Mouse (Mus musculus) kidney, adult 2 months (tissue): ENCODE data around the gene Bmpr1a. TPM values are rescaled to one million over a fixed set of nuclear protein-coding genes. Genes with fewer than 3 reads are reported as not detected.

Source experiments
- DNase-seq: peaks from one replicate; pipeline ENCODE4 v3.0.0; 2021
- H3K27ac ChIP-seq: fragments of 200-500 bp; 2 replicates; pipeline ENCODE4 v1.5.1; 2012; ENCODE audit warnings: low read depth, low read length, control low read depth, inconsistent platforms; ENCODE audit not compliant: insufficient read depth
- H3K27me3 ChIP-seq: fragments of 200-500 bp; replicated peaks from 2 replicates; pipeline ENCODE4 v1.6.1; 2012; ENCODE audit warnings: mild to moderate bottlenecking, moderate library complexity, low read length, inconsistent platforms; ENCODE audit not compliant: control insufficient read depth, insufficient read depth
- H3K36me3 ChIP-seq: fragments of 200-500 bp; 2 replicates; pipeline ENCODE4 v1.6.1; 2012; ENCODE audit warnings: mild to moderate bottlenecking, moderate library complexity, low read length, inconsistent platforms; ENCODE audit not compliant: control insufficient read depth, insufficient read depth
- H3K4me1 ChIP-seq: fragments of 200-500 bp; 2 replicates; pipeline ENCODE4 v1.6.1; 2011; ENCODE audit warnings: low read length; ENCODE audit not compliant: control insufficient read depth, insufficient read depth
- H3K4me3 ChIP-seq: fragments of 200-500 bp; 2 replicates; pipeline ENCODE4 v1.5.1; 2011; ENCODE audit warnings: mild to moderate bottlenecking, low read depth, low read length, control low read depth; ENCODE audit not compliant: insufficient read depth
- CTCF ChIP-seq: fragments of 200-500 bp; conservative IDR thresholded peaks from 2 replicates; pipeline ENCODE4 v1.5.1; 2011; ENCODE audit warnings: low read depth, mild to moderate bottlenecking, control low read depth, low read length, moderate library complexity, mixed read lengths; ENCODE audit not compliant: insufficient read depth, insufficient read length
- POLR2A ChIP-seq: fragments of 200-500 bp; IDR thresholded peaks from one replicate; pipeline ENCODE4 v1.6.1; 2011; ENCODE audit warnings: low read depth, low read length, control low read depth
- WGBS: fragments of 180-500 bp; shearing (Covaris S2); methylation state at CpG from one replicate; pipeline ENCODE4 v1.1.7; 2018; 5-methylcytosine and 5-hydroxymethylcytosine counted together
- polyA plus RNA-seq: library from polyadenylated mRNA; depleted of rRNA; stranded (reverse); fragments of >200 nt; gene quantifications from 2 replicates; pipeline ENCODE4 v1.2.3, GENCODE M21; 2012

Bmpr1a gene
- polyA plus RNA-seq, 1 experiment: 11.4 TPM

DNA sequence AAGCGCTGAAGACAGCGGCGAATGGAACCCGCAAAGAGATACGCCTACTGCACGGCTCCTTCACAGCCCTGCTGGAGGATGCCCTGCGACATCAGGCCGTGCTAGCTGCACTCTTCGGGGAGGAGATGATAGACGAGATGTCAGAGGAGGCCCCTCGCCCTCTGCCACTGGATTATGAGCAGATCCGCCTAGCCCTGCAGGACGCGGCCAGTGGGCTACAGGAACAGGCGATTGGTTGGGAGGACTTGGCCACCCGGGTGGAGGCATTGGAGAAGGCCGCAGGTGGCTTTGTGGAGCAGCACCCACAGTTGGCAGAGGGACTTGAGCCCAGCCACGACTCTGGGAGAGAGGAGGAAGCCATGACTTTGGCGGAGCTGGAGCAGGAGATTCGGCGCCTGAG, 104.2 kb downstream of the Bmpr1a start:
- no peak for DNase-seq
- H3K27me3 ChIP-seq: no peaks in the 10 kb centered on the region
- no peaks in the 10 kb centered on the region for H3K4me1 ChIP-seq
- H3K27ac ChIP-seq: no peak overlapping the region
- H3K4me3 ChIP-seq: no peak overlapping the region
- H3K36me3 ChIP-seq: no peaks in the 10 kb centered on the region
- no peak for TF ChIP-seq POLR2A
- no peak for TF ChIP-seq CTCF
- 88% methylated on average over 21 of the region's 21 CpGs for WGBS

DNA sequence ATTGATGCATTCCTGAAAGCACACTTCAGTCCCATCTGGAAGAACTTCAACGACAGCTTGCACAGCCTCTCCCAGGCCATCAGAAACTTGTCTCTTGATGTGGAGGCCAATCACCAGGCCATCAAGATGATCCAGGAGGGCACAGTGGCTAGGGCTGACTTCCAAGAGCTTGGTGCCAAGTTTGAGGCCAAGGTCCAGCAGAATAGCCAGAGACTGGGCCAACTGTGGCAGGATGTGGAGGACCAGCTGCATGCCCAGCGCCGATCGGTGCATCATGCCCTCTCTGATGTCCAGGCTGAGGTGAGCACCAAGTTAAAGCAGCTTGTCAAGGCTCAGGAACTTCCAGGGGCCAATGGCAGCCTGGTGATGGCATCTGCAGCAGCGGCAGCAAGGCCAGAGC, 105.3 kb downstream of the Bmpr1a start:
- H3K27me3 ChIP-seq: no peaks in the 10 kb centered on the region
- H3K27ac ChIP-seq: no peak overlapping the region
- 75% methylated on average over 5 of the region's 5 CpGs for WGBS
- no peak overlapping the region for H3K4me3 ChIP-seq
- no peaks in the 10 kb centered on the region for H3K4me1 ChIP-seq
- H3K36me3 ChIP-seq: no peaks in the 10 kb centered on the region
- peak; percentile 77 for DNase-seq
- TF ChIP-seq CTCF (no peak), POLR2A (no peak)

- no peak for DNase-seq
- WGBS: 69% methylated on average over 4 of the region's 4 CpGs
- Histone ChIP-seq H3K27me3 (no peaks in the 10 kb centered on the region), H3K4me3 (no peak overlapping the region), H3K27ac (no peak overlapping the region), H3K4me1 (no peaks in the 10 kb centered on the region), H3K36me3 (no peaks in the 10 kb centered on the region)
- no peak for TF ChIP-seq CTCF
- TF ChIP-seq POLR2A: no peak
These were observed 109.8 kb downstream of the Bmpr1a start for GRCm38 (mm10) chr14:34393295-34393694.

DNA sequence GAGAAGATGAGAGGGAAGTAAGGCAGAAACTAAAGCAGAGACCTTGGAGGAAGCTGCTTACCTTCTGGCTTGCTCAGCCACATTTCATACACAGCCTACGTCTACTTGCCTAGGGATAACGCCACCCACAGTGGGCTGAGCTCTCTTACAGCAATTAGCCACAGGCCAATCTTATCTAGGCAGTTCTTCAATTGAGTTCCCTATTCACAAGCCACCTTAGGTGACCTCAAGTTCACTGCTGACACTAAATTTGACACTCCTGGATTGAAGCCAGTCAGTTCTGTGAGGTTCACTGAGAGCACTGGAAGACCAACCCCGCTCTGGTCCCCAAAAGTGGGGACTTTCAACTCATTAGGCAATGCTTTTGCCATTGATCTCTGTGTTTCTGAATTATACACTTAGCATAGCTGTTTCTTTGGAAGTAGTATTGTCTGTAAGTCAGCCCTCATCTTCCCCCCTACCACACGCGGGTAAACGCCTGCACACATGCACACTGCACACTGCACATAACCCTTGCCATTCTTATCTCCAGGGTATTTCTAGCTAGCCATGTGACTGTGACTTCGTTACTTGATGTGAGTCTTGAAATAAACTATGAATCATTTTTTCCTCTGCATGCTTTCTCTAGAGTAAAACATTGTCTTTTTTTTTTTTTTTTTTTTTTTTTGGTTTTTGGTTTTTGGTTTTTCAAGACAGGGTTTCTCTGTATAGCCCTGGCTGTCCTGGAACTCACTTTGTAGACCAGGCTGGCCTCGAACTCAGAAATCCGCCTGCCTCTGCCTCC, 120.0 kb downstream of the Bmpr1a start:
- TF ChIP-seq POLR2A (no peak), CTCF (no peak)
- H3K4me3 ChIP-seq: no peak overlapping the region
- H3K27ac ChIP-seq: no peak overlapping the region
- WGBS: 87% methylated on average over 9 of the region's 9 CpGs
- H3K27me3 ChIP-seq: no peaks in the 10 kb centered on the region
- H3K4me1 ChIP-seq: no peaks in the 10 kb centered on the region
- no peaks in the 10 kb centered on the region for H3K36me3 ChIP-seq
- no peak for DNase-seq

DNA sequence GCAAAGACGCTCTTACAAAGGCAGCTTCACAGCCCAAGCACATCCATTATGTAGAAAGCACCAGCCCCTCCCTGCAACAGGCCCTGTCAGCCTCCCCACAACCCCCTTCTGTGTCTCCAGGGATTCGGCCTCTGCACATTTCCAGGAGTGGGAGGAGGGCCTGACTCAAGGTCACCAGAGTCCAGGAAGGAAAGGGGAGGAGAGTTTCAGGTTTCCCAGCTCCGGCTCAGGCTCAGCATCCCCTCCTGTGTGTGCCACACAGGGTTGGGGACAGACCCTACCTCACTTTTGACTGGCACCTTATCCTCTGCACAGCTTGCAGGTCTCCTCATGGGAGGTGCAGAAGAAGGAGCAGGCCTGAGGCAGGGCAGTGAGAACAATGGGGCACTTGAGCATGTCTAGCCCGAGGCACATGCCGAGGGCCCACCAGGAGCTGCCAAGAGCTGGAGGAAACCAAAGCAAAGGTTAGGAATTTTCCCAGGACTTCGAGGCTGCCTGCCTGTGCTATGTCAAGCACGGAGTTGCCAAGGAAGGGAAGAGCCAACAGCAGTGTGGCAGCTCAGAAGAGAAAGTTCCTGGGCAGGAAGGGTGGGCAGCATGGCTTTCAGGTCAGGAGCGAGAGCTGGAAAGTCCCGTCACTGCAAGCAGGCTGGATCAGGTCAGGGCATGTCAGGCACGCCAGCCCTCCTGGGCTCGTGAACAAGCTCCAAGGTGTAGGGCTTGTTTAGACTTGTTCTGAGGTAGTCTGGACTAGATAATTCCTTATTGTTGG, 124.4 kb downstream of the Bmpr1a start:
- Histone ChIP-seq H3K27ac (peak overlapping the region; percentile 84), H3K4me3 (peak overlapping the region; percentile 39; the same call in 1 of the 2 replicates), H3K27me3 (no peaks in the 10 kb centered on the region), H3K36me3 (no peaks in the 10 kb centered on the region), H3K4me1 (no peaks in the 10 kb centered on the region)
- peak; percentile 24 for TF ChIP-seq POLR2A
- no peak for TF ChIP-seq CTCF
- 31% methylated on average over 11 of the region's 11 CpGs for WGBS
- DNase-seq: peak; percentile 87

DNA sequence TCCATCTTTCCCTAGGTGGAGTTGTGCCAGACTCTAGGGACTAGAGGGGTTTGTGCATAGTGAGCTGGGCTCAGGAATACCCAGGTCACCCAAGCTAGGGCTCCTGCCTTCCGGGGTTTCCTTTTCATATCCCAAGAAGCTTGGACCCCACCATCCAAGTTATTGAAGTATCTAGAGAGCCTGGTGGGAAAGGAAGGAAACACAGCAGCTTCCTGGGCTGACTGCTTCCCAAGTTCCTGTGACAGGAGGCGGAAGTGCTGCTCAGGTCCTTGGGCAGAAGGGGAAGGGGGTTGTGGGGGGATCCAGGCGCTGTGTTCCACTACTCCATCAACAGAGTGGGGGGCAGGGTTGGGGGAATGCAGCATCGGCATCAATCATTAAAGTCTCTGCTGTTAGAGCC, 126.0 kb downstream of the Bmpr1a start:
- Histone ChIP-seq H3K4me3 (peak overlapping the region; percentile 43; the same call in 1 of the 2 replicates), H3K27ac (peak overlapping the region; percentile 65), H3K36me3 (no peaks in the 10 kb centered on the region), H3K27me3 (no peaks in the 10 kb centered on the region), H3K4me1 (no peaks in the 10 kb centered on the region)
- TF ChIP-seq POLR2A (no peak), CTCF (no peak)
- DNase-seq: no peak
- 81% methylated on average over 4 of the region's 4 CpGs for WGBS

DNA sequence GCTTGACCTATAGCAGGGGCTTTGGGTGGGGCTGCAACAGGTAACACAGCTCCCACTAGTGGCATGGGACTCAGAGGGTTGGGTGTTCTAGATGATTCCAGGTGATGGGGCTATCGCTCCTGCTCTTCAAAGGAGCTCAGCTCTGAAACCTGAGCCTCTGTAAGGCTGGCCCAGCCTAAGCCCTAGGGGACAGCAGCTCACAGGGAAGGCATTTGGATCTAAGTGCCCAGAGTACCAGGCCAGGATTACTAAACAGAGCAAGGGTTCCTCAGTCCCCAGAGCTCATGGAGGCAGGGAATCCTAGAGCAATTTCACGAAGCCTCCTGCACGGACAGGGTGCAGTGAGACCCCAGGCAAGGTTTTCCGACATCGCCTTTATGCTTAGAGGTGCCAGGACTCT, 127.2 kb downstream of the Bmpr1a start:
- no peaks in the 10 kb centered on the region for H3K36me3 ChIP-seq
- peak overlapping the region; percentile 18 for H3K27ac ChIP-seq
- DNase-seq: no peak
- no peaks in the 10 kb centered on the region for H3K27me3 ChIP-seq
- H3K4me3 ChIP-seq: peak overlapping the region; percentile 48
- H3K4me1 ChIP-seq: no peaks in the 10 kb centered on the region
- TF ChIP-seq CTCF (no peak), POLR2A (no peak)
- 78% methylated on average over 5 of the region's 5 CpGs for WGBS
